Mouse (Mus musculus) spleen, adult 2 months (tissue): ENCODE results near the gene Npas3.

ENCODE experiments used
- CTCF ChIP-seq: fragments of 200-500 bp; IDR thresholded peaks from 2 replicates; pipeline ENCODE4 v1.5.1; 2011; ENCODE audit warnings: mild to moderate bottlenecking, inconsistent platforms; ENCODE audit not compliant: insufficient read depth, insufficient read length, insufficient replicate concordance; ENCODE audit errors: extremely low read depth
- POLR2A ChIP-seq: fragments of 200-500 bp; IDR thresholded peaks from 2 replicates; pipeline ENCODE4 v1.6.1; 2011; ENCODE audit warnings: low read depth, low read length, inconsistent platforms

- TF ChIP-seq CTCF (no peak), POLR2A (no peak)
These were observed 94.3 kb downstream of the Npas3 start for GRCm38 (mm10) chr12:53342741-53343140.
